Mouse (Mus musculus) lung, embryonic 14.5 days (tissue): ENCODE data around the gene Tada3. TPM values are rescaled to one million over a fixed set of nuclear protein-coding genes. Genes with fewer than 3 reads are reported as not detected.

ENCODE experiments used
- ATAC-seq: fragments of 200-750 bp; cut with Nextera tagmentation; 2 replicates; pipeline ENCODE4 v1.8.0; 2017; ENCODE audit warnings: mild to moderate bottlenecking, moderate TSS enrichment, moderate library complexity; ENCODE audit not compliant: insufficient read depth
- DNase-seq: peaks from one replicate; pipeline ENCODE4 v3.0.0-alpha.2; 2015
- H3K27ac ChIP-seq: fragments of 300-500 bp; sonication (generic); 2 replicates; pipeline ENCODE4 v1.5.1; 2014; ENCODE audit warnings: low read depth, mild to moderate bottlenecking, moderate library complexity
- H3K27me3 ChIP-seq: fragments of 300-500 bp; sonication (generic); 2 replicates; pipeline ENCODE4 v1.6.1; 2014; ENCODE audit warnings: low read length, control low read depth; ENCODE audit not compliant: insufficient read depth
- H3K36me3 ChIP-seq: fragments of 300-500 bp; sonication (generic); 2 replicates; pipeline ENCODE4 v1.6.1; 2014; ENCODE audit warnings: control low read depth; ENCODE audit not compliant: insufficient read depth
- H3K4me1 ChIP-seq: fragments of 300-500 bp; sonication (generic); 2 replicates; pipeline ENCODE4 v1.6.1; 2014; ENCODE audit warnings: antibody characterized with exemption, control low read depth; ENCODE audit not compliant: insufficient read depth
- H3K4me2 ChIP-seq: fragments of 300-500 bp; sonication (generic); 2 replicates; pipeline ENCODE4 v1.6.1; 2014; ENCODE audit warnings: mild to moderate bottlenecking
- H3K4me3 ChIP-seq: fragments of 300-500 bp; sonication (generic); 2 replicates; pipeline ENCODE4 v1.5.1; 2014; ENCODE audit warnings: low read depth, low read length
- H3K9ac ChIP-seq: fragments of 300-500 bp; sonication (generic); 2 replicates; pipeline ENCODE4 v1.6.1; 2014
- H3K9me3 ChIP-seq: fragments of 300-500 bp; sonication (generic); 2 replicates; pipeline ENCODE4 v1.6.1; 2016; ENCODE audit warnings: low read depth, low read length, control low read depth
- CTCF ChIP-seq: IDR thresholded peaks from 2 replicates; pipeline ENCODE4 v1.5.1; 2016; ENCODE audit warnings: antibody characterized with exemption, low read depth
- WGBS: fragments of 180-500 bp; shearing (Covaris S2); extraction: QIAGEN DNeasy Blood & Tissue Kit; methylation state at CpG from one replicate; pipeline ENCODE4 v1.1.7; 2014; 5-methylcytosine and 5-hydroxymethylcytosine counted together
- polyA plus RNA-seq: library from polyadenylated mRNA; unstranded; fragments of >200 nt; fragmentation: Nextera tagmentation; extraction: Ambion mirVana; gene quantifications from 2 replicates; pipeline ENCODE4 v1.2.1, GENCODE M21; 2014

The Tada3 gene
- polyA plus RNA-seq, 1 experiment from 2014 or later, result 45.9 TPM

GRCm38 (mm10) chr6:113362241-113362640, 15.4 kb downstream of the Tada3 start:
- Histone ChIP-seq H3K9me3 (no peaks in the 10 kb centered on the region), H3K27ac (no peak overlapping the region), H3K4me3 (no peak overlapping the region), H3K9ac (no peak overlapping the region), H3K27me3 (no peaks in the 10 kb centered on the region), H3K4me2 (no peak overlapping the region), H3K36me3 (peaks cover 9% of the 10 kb centered on the region; the same call in 1 of the 2 replicates), H3K4me1 (no peaks in the 10 kb centered on the region)
- no peak for DNase-seq
- 96% methylated on average over 1 of the region's 1 CpGs for WGBS
- ATAC-seq, result no peak
- no peak for TF ChIP-seq CTCF

DNA sequence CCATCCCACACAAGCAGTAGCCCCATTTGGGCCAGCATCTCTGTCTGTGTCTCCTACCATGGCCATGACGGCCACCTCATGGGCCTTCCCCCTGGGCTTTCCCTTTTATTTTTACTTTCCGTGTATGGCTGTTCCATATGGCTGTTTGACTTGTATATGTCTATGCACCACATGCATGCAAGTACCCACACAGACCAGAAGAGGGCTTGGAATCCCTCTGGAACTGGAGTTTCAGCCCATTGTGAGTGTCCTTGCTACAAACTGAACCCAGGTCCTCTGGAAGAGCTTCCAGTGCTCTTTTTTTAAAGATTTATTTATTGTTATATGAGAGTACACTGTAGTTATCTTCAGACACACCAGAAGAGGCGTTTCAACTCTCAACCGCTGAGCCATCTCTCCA, 16.2 kb downstream of the Tada3 start:
- 66% methylated on average over 4 of the region's 4 CpGs for WGBS
- H3K27ac ChIP-seq, result no peak overlapping the region
- TF ChIP-seq CTCF, result peak; percentile 7; the same call in 1 of the 2 replicates

DNA sequence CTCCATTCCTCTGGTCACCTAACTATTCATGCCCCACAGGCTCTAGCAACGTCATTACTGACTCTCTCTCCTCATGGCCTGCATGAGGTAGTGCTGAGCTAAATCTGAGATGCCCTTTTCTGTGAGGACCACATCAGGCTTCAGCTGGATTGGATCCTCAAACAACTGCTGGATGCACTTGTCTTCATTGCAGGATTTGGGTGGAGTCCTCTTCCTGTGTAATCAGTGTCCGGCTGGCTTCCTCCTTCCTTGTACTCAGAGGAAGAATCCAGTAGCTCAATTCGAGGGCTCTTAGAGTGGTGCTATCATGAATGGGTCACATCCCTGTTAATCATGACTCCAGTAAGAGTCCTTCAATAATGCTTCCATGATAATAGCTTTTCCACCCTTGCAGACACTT, 24.0 kb downstream of the Tada3 start:
- Histone ChIP-seq H3K27me3 (no peaks in the 10 kb centered on the region), H3K9ac (no peak overlapping the region), H3K4me3 (no peak overlapping the region), H3K4me2 (no peak overlapping the region), H3K4me1 (no peaks in the 10 kb centered on the region), H3K27ac (no peak overlapping the region), H3K36me3 (no peaks in the 10 kb centered on the region), H3K9me3 (no peaks in the 10 kb centered on the region)
- ATAC-seq, result no peak
- no peak for DNase-seq
- WGBS, result 61% methylated on average over 3 of the region's 3 CpGs
- TF ChIP-seq CTCF, result no peak

More for the DNA sequence above, 16.2 kb downstream of the Tada3 start:
- Histone ChIP-seq H3K36me3 (peaks cover 2% of the 10 kb centered on the region; the same call in 1 of the 2 replicates), H3K4me1 (no peaks in the 10 kb centered on the region), H3K4me3 (no peak overlapping the region), H3K9ac (no peak overlapping the region), H3K27me3 (no peaks in the 10 kb centered on the region), H3K4me2 (no peak overlapping the region), H3K9me3 (no peaks in the 10 kb centered on the region)
- DNase-seq (no peak), ATAC-seq (no peak)

- DNase-seq (no peak), ATAC-seq (no peak)
- Histone ChIP-seq H3K4me1 (no peaks in the 10 kb centered on the region), H3K4me2 (no peak overlapping the region), H3K9me3 (no peaks in the 10 kb centered on the region), H3K4me3 (no peak overlapping the region), H3K27me3 (no peaks in the 10 kb centered on the region), H3K27ac (no peak overlapping the region), H3K9ac (no peak overlapping the region), H3K36me3 (no peaks in the 10 kb centered on the region)
- WGBS, result 77% methylated on average over 3 of the region's 3 CpGs
- TF ChIP-seq CTCF, result no peak
Measured at GRCm38 (mm10) chr6:113352820-113353219, 24.9 kb downstream of the Tada3 start.

DNA sequence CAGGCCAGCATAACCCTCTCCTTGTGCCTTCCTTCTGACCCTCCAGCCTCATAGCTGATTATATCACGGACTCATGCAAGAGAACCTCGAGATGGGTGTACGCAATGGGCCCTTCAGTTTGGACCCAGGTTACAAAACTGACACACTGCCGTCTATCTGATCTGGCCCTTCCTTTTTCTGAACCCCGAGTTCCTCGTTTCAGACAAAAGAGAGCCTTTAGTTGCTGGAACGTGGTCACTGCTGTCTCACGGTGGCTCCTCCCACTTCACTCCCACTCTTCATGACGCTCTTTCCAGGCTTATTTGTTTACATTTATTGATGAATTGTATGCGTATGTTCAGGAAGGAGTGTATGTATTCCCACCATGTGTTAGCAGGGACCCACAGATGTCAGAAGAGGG, 26.0 kb downstream of the Tada3 start:
- no peak overlapping the region for H3K4me3 ChIP-seq
- H3K9ac ChIP-seq, result no peak overlapping the region
- no peaks in the 10 kb centered on the region for H3K9me3 ChIP-seq
- ATAC-seq (peak; percentile 63), DNase-seq (peak; percentile 51)
- no peaks in the 10 kb centered on the region for H3K27me3 ChIP-seq
- H3K4me2 ChIP-seq, result no peak overlapping the region
- no peaks in the 10 kb centered on the region for H3K4me1 ChIP-seq
- no peaks in the 10 kb centered on the region for H3K36me3 ChIP-seq
- 41% methylated on average over 10 of the region's 10 CpGs for WGBS
- H3K27ac ChIP-seq, result no peak overlapping the region
- no peak for TF ChIP-seq CTCF

- no peak for ATAC-seq
- no peak for TF ChIP-seq CTCF
- 72% methylated on average over 1 of the region's 1 CpGs for WGBS
- Histone ChIP-seq H3K27me3 (no peaks in the 10 kb centered on the region), H3K9me3 (no peaks in the 10 kb centered on the region), H3K4me3 (no peak overlapping the region), H3K9ac (no peak overlapping the region), H3K36me3 (no peaks in the 10 kb centered on the region), H3K4me1 (no peaks in the 10 kb centered on the region), H3K27ac (no peak overlapping the region), H3K4me2 (no peak overlapping the region)
- DNase-seq, result no peak
Measured at GRCm38 (mm10) chr6:113351161-113351560, 26.5 kb downstream of the Tada3 start.

DNA sequence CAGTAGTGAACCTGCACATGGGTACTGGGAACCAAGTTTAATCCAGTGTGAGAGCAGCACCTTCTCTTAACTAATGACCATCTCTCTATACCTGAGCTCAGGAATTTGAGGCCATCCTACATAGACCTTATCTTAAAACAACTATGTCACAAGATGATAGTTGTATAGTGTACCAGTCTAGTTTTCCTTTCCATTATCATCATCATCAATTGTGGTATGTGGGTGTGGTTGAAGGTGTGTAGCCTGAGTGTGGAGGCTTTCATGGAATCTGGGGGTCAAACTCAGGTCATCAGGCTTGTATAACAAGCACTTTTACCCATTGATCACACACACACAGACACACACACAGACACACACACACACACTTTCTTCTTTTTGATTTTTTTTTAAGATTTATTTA, 27.1 kb downstream of the Tada3 start:
- no peaks in the 10 kb centered on the region for H3K4me1 ChIP-seq
- H3K4me2 ChIP-seq, result no peak overlapping the region
- no peak overlapping the region for H3K27ac ChIP-seq
- H3K4me3 ChIP-seq, result no peak overlapping the region
- ATAC-seq, result no peak
- H3K27me3 ChIP-seq, result no peaks in the 10 kb centered on the region
- no peak for DNase-seq
- H3K9ac ChIP-seq, result no peak overlapping the region
- no peaks in the 10 kb centered on the region for H3K9me3 ChIP-seq
- H3K36me3 ChIP-seq, result no peaks in the 10 kb centered on the region
- TF ChIP-seq CTCF, result no peak

DNA sequence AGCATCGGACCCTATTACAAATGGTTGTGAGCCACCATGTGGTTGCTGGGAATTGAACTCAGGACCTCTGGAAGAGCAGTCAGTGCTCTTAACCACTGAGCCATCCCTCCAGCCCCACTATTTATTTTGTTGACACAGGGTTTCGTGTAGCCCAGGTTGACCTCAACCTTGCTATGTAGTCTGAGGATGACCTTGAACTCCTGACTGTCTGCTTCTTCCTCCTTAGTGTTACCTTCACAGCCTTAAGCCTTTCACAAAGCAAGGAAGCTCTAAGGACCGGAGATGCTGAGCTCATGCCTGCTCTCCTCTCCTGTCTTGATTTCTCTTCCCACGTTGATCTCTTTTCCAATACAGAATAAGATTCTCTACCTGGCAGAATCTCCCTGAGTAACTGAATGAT, 30.8 kb downstream of the Tada3 start:
- H3K4me3 ChIP-seq, result no peak overlapping the region
- H3K9me3 ChIP-seq, result no peaks in the 10 kb centered on the region
- peaks cover 10% of the 10 kb centered on the region for H3K4me1 ChIP-seq
- H3K27ac ChIP-seq, result no peak overlapping the region
- no peaks in the 10 kb centered on the region for H3K27me3 ChIP-seq
- no peak overlapping the region for H3K9ac ChIP-seq
- ATAC-seq (no peak), DNase-seq (no peak)
- no peak for TF ChIP-seq CTCF
- H3K36me3 ChIP-seq, result no peaks in the 10 kb centered on the region
- 58% methylated on average over 4 of the region's 4 CpGs for WGBS
- no peak overlapping the region for H3K4me2 ChIP-seq
